Mouse (Mus musculus) heart, embryonic 11.5 days (tissue): ENCODE measurements at regions not wholly inside any gene's neighbourhood (a gene's known extent, or its start where the extent isn't known, plus 50 kb on each side); places are given as distances from the start of the nearest gene placed in this dataset.

ENCODE experiments used
- ATAC-seq: fragments of 200-750 bp; cut with Nextera tagmentation; replicated peaks from 2 replicates; pipeline ENCODE4 v1.8.0; 2017; ENCODE audit warnings: moderate library complexity; ENCODE audit not compliant: insufficient number of reproducible peaks, low FRiP score, low TSS enrichment
- H3K27ac ChIP-seq: fragments of 300-500 bp; sonication (generic); 2 replicates; pipeline ENCODE4 v1.5.1; 2014; ENCODE audit warnings: mild to moderate bottlenecking, low read depth, low read length
- H3K27me3 ChIP-seq: fragments of 300-500 bp; sonication (generic); 2 replicates; pipeline ENCODE4 v1.6.1; 2014; ENCODE audit warnings: mild to moderate bottlenecking, low read length, mixed read lengths; ENCODE audit not compliant: control insufficient read depth, insufficient read depth
- H3K36me3 ChIP-seq: fragments of 300-500 bp; sonication (generic); 2 replicates; pipeline ENCODE4 v1.6.1; 2014; ENCODE audit warnings: mild to moderate bottlenecking, low read length, moderate library complexity, mixed read lengths; ENCODE audit not compliant: control insufficient read depth, insufficient read depth
- H3K4me1 ChIP-seq: fragments of 300-500 bp; sonication (generic); 2 replicates; pipeline ENCODE4 v1.6.1; 2014; ENCODE audit warnings: low read length; ENCODE audit not compliant: control insufficient read depth, insufficient read depth
- H3K4me2 ChIP-seq: fragments of 300-500 bp; sonication (generic); 2 replicates; pipeline ENCODE4 v1.6.1; 2014; ENCODE audit warnings: mild to moderate bottlenecking, moderate library complexity
- H3K4me3 ChIP-seq: fragments of 300-500 bp; sonication (generic); 2 replicates; pipeline ENCODE4 v1.5.1; 2014; ENCODE audit warnings: low read depth, low read length
- H3K9ac ChIP-seq: fragments of 300-500 bp; sonication (generic); 2 replicates; pipeline ENCODE4 v1.6.1; 2014; ENCODE audit warnings: mild to moderate bottlenecking, low read depth, low read length, moderate library complexity
- H3K9me3 ChIP-seq: fragments of 300-500 bp; sonication (generic); replicated peaks from 2 replicates; pipeline ENCODE4 v1.6.1; 2016; ENCODE audit warnings: low read length; ENCODE audit not compliant: control insufficient read depth
- WGBS: fragments of 180-500 bp; shearing (Covaris S2); extraction: QIAGEN DNeasy Blood & Tissue Kit; methylation state at CpG from one replicate; pipeline ENCODE4 v1.1.7; 2014; ENCODE audit not compliant: insufficient replicate concordance; 5-methylcytosine and 5-hydroxymethylcytosine counted together

GRCm38 (mm10) chr3:131698070-131698750, 133.6 kb downstream of the Papss1 start:
- H3K9me3 ChIP-seq = no peaks in the 10 kb centered on the region
- ATAC-seq = no peak
- H3K9ac ChIP-seq = no peak overlapping the region
- no peak overlapping the region for H3K4me3 ChIP-seq
- 72% methylated on average over 3 of the region's 3 CpGs for WGBS
- no peak overlapping the region for H3K4me2 ChIP-seq
- no peaks in the 10 kb centered on the region for H3K27me3 ChIP-seq
- H3K27ac ChIP-seq = no peak overlapping the region
- H3K36me3 ChIP-seq = no peaks in the 10 kb centered on the region
- no peaks in the 10 kb centered on the region for H3K4me1 ChIP-seq

DNA sequence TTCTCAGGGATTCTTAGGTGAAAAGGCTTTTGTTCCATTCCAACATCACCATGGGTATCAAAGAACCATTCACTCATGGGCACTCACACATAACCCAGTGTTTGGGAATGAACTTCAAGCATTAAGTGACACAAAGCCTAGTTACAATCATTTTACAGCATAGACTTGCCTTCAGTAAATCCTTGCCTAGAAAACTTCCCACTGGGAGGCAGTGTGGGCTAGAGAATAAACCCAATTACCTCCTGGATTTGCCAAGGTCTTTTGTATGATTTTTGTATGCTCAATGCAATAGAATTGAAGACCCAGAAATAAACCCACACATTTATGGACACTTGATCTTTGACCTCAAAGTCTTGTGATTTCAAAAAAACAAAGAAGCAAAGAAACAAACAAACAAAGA, 138.6 kb downstream of the Papss1 start:
- Histone ChIP-seq H3K4me3 (no peak overlapping the region), H3K27ac (no peak overlapping the region), H3K36me3 (no peaks in the 10 kb centered on the region), H3K4me2 (no peak overlapping the region), H3K4me1 (no peaks in the 10 kb centered on the region), H3K9ac (no peak overlapping the region), H3K9me3 (no peaks in the 10 kb centered on the region), H3K27me3 (no peaks in the 10 kb centered on the region)
- ATAC-seq = no peak

GRCm38 (mm10) chr3:131713532-131713931, 149.0 kb downstream of the Papss1 start:
- Histone ChIP-seq H3K27me3 (no peaks in the 10 kb centered on the region), H3K9me3 (no peaks in the 10 kb centered on the region), H3K27ac (no peak overlapping the region), H3K4me1 (no peaks in the 10 kb centered on the region), H3K36me3 (no peaks in the 10 kb centered on the region), H3K9ac (no peak overlapping the region), H3K4me3 (no peak overlapping the region), H3K4me2 (no peak overlapping the region)
- 80% methylated on average over 8 of the region's 8 CpGs for WGBS
- no peak for ATAC-seq

DNA sequence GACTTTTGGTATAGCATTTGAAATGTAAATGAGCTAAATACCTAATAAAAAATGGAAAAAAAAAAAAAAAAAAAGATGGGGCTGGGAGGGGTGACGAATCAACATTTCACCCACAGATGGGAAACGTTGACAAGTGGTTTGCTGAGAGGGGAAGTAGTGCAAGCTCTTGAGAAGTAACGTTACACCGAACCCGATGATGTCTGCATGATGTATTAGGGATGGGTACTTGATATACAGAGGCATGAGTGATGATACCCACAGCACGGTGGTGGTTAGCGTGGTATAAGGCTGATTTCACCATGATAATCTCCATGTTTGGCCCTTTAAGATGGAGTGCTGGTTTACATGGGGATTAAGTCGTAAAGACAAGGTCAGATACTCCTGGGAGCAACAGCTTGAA, 154.2 kb downstream of the Papss1 start:
- Histone ChIP-seq H3K4me3 (no peak overlapping the region), H3K9me3 (no peaks in the 10 kb centered on the region), H3K4me1 (no peaks in the 10 kb centered on the region), H3K36me3 (no peaks in the 10 kb centered on the region), H3K27me3 (no peaks in the 10 kb centered on the region), H3K27ac (no peak overlapping the region), H3K4me2 (no peak overlapping the region), H3K9ac (no peak overlapping the region)
- ATAC-seq = no peak
- WGBS = 75% methylated on average over 8 of the region's 8 CpGs

DNA sequence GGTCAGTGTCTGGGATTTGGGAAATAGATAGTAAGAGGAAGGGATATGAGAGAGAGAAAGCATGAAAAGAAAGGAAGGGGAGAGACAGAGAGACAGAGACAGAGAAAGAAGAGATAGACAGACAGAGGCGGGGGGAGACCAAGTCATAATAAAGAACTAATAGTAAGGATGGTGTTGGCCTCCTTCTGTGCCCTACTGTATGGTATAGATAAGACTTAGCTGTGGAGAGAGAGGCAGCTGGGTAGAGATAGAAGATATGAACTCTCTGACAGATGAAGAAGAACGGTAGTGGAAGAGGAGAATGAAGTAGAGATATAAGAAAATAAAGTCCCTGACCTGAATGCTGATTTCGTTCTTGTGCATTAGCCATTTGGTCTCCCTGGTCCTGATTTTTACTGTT, 164.1 kb downstream of the Papss1 start:
- Histone ChIP-seq H3K27ac (no peak overlapping the region), H3K4me2 (no peak overlapping the region), H3K4me1 (no peaks in the 10 kb centered on the region), H3K27me3 (no peaks in the 10 kb centered on the region), H3K9ac (no peak overlapping the region), H3K4me3 (no peak overlapping the region), H3K36me3 (no peaks in the 10 kb centered on the region), H3K9me3 (no peaks in the 10 kb centered on the region)
- 71% methylated on average over 3 of the region's 3 CpGs for WGBS
- peak; percentile 86 for ATAC-seq

DNA sequence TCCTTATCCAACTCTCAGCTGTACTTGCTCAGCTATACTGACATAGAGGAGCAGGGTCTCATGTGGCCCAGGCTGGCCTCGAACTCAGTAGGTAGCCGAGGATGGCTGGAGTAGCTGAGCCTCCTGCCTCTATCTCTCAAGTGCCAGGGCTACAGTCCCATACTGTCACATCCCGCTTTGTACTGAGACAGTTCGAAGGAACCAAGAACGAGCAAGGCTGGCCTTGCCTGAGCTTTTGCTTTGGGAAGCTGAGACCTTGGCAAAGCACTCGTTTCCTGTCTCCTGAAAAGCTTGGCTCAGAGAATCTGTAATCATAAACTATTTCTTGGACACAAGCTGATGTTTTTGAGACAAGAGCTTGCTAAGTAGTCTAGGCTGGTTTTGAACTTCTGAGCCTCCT, 169.7 kb downstream of the Papss1 start:
- H3K9me3 ChIP-seq = no peaks in the 10 kb centered on the region
- 78% methylated on average over 6 of the region's 6 CpGs for WGBS
- no peak overlapping the region for H3K4me2 ChIP-seq
- H3K27ac ChIP-seq = no peak overlapping the region
- no peak for ATAC-seq
- no peak overlapping the region for H3K4me3 ChIP-seq
- no peaks in the 10 kb centered on the region for H3K4me1 ChIP-seq
- no peaks in the 10 kb centered on the region for H3K27me3 ChIP-seq
- no peak overlapping the region for H3K9ac ChIP-seq
- H3K36me3 ChIP-seq = no peaks in the 10 kb centered on the region

- no peak overlapping the region for H3K4me2 ChIP-seq
- no peaks in the 10 kb centered on the region for H3K27me3 ChIP-seq
- H3K36me3 ChIP-seq = no peaks in the 10 kb centered on the region
- H3K9me3 ChIP-seq = no peaks in the 10 kb centered on the region
- H3K4me3 ChIP-seq = no peak overlapping the region
- no peaks in the 10 kb centered on the region for H3K4me1 ChIP-seq
- ATAC-seq = no peak
- no peak overlapping the region for H3K9ac ChIP-seq
- whole genome bisulfite sequencing = 50% methylated on average over 6 of the region's 6 CpGs
- H3K27ac ChIP-seq = no peak overlapping the region
Measured at GRCm38 (mm10) chr3:131737461-131737860, 172.9 kb downstream of the Papss1 start.

- no peaks in the 10 kb centered on the region for H3K36me3 ChIP-seq
- WGBS = 78% methylated on average over 17 of the region's 17 CpGs
- no peak overlapping the region for H3K9ac ChIP-seq
- no peaks in the 10 kb centered on the region for H3K27me3 ChIP-seq
- no peaks in the 10 kb centered on the region for H3K9me3 ChIP-seq
- ATAC-seq = no peak
- H3K4me2 ChIP-seq = no peak overlapping the region
- H3K4me1 ChIP-seq = no peaks in the 10 kb centered on the region
- H3K4me3 ChIP-seq = no peak overlapping the region
- no peak overlapping the region for H3K27ac ChIP-seq
Measured at GRCm38 (mm10) chr3:131737953-131738598, 173.5 kb downstream of the Papss1 start.

GRCm38 (mm10) chr3:131755537-131755936, 191.0 kb downstream of the Papss1 start:
- WGBS = 61% methylated on average over 2 of the region's 2 CpGs
- ATAC-seq = no peak
- Histone ChIP-seq H3K4me2 (no peak overlapping the region), H3K36me3 (no peaks in the 10 kb centered on the region), H3K9ac (no peak overlapping the region), H3K9me3 (no peaks in the 10 kb centered on the region; the same call in 1 of the 2 replicates), H3K27ac (no peak overlapping the region), H3K4me3 (no peak overlapping the region), H3K4me1 (no peaks in the 10 kb centered on the region), H3K27me3 (no peaks in the 10 kb centered on the region)
